Mouse (Mus musculus) kidney, adult 11 months (tissue): ENCODE measurements around the gene Ocel1.
"Not testable (repeated sequence)": the region's sequence is repeated elsewhere in the genome, so short reads cannot be mapped to it uniquely, and the experiment has no call there.

Source experiments
- DNase-seq: peaks from one replicate; pipeline ENCODE4 v3.0.0; 2022

Gene Ocel1

DNA sequence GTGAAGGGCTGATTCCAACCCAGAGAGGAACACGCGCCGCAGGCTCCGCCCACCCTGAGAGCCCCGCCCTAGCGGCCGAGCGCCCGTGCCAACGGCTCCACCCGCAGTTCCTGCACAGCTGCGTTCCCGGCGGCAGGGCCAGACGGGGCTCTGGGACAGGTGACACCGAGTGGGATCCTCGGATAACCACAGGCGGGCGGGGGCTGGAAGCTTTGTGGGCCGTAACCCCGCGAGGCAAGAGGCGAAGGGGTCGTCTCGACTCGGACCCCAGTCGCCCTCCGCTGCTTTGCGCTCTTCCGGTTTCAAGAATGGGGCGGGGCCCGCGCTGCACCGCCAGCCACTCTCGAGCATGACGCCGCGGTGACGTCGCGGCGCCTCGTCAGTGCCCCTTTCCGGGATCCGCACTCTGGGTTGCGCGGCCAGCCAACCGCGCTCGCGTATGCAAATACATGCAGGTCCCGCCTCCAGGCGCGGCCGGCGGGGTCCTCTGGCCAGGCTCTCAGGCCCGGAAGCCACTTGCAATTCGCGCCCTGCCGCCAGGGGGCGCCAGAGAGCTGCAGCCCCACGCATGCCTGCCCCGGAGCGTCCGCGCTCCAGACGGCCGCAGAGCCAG, at the start of gene Ocel1:
Gene Ocel1 (plus strand): TSS at position 63 of the 613 bp plus-strand sequence.
- peak; percentile 99 for DNase-seq

DNA sequence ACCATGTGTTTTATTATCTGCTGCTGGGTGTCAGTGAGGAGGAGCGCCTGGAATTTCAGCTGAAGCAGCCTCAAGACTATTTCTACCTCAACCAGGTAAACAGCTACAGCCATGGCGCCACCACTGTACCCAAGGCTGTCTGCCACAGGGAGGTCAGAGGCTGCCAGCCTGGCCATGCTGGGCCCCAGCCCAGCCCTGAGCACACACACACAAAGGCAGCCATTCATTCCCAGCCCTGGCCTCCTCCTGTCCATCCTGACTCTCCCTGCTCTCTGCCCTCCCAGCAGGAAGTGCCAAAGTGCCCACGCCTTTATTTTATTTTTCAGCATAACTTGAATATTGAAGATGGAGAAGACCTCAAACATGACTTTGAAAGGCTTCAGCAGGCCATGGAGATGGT, 48.2 kb upstream of the Ocel1 start:
- DNase-seq: no peak

- peak; percentile 13 for DNase-seq
Observed at GRCm38 (mm10) chr8:71324848-71325247, 46.2 kb upstream of the Ocel1 start.

DNA sequence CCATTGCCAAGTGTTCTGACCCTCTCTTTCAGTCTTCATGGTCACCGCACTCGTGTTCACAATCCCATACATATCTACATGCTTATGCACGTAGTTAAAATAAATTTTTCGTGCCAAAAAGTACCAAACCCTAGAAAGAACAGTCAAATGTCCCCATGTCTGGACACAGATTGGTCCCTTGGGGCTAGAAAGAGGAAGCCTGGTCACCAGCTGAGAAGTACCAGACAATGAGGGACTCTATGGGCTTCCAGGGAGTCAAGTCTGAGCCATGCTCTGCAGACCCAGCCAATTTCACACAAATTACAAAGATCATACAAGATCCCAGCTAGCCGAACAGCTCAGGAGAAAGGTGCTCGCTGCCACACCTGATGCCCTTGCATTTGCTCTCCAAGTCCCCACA, 33.3 kb upstream of the Ocel1 start:
- DNase-seq: not testable (repeated sequence)

DNA sequence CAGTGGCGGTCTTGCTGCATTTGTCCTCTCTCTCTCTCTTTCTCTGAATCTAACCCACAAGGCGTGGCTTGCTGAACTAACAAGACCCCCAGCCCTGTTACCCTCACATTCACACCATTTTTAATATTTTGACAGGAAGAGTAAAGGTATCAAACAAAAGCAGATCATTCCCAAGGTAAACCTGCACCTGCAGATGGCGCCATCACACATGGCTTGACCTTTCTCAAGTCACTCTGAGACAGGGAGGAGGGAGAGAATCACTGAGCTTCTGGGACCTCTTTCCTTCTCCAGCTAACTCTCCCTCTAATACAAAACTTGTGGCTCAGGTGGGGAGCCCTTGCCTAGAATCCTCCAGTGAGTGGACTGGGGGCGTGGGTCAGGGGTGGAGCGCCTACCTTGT, 30.5 kb upstream of the Ocel1 start:
- peak; percentile 14 for DNase-seq

DNA sequence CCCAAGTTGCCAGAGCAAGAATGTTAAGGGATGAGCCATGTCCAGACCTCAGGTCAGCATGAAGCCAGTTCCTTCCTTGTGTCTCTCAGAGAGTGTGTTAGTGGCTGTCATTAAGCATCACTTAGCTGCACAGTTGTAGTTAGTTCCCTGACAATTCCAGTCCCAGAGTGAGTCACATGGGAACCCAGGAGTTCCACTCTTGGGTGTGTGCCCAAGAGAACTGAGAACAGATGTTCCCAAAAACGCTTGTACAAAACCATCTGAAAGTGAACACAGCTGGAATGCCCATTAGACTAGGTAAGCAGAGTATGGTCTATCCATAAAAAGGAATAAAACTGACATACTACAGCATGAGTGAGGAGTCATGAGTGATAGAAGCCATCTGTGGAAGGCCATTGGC, 24.5 kb upstream of the Ocel1 start:
- no peak for DNase-seq

GRCm38 (mm10) chr8:71351117-71351516, 20.0 kb upstream of the Ocel1 start:
- no peak for DNase-seq

DNA sequence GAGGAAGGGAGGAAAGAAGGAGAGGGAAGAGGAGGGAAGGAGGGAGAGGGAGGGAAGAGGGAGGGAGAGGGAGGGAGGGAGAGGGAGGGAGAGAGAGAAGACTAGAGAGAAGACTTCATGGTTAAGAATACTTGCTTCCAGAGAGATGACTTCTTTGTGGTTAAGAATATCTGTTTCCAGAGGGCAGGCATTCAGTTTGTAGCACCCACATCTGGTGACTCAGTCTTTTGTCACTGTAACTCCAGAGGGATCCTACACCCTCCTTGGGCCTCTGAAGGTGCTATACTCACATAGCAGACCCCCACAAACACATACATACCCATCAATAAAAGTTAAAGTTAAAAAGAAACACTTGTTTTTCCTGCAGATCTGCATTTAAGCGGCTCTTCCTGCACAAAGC, 19.6 kb upstream of the Ocel1 start:
- DNase-seq: no peak

GRCm38 (mm10) chr8:71358026-71358425, 13.1 kb upstream of the Ocel1 start:
- no peak for DNase-seq

DNA sequence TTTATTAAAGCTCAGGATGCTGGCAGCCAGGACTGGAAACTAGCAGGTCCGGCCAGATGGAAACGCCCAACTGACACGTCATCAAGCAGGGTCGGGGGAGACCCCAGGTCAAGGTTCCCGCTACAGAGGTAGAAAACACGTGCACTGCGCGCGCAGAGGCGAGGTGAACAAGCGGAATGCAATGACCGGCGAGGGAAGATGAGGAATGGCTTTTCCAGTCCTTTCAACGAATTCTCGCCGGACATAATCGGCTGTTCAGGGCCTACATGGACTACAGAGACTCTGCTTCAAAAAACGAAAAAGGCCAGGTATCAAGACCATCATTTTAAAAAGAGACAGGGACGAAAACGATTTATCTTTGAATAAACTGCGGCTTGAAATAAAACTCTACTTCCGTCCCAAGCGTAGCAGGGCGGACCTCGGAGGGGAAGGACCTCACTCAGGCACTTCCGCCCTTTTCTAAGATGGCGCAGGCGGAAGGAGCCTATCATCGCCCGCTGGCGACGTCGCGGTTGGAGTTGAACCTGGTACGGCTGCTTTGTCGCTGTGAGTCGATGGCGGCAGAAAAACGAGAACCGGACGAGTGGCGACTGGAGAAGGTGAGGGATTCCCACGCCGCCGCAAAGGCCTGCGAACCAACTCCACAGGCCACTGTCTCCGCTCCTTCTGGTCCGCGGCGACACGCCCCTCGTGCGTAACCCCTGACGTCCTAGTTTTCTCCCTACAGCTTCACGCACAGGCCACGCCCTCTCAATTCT, 4.1 kb upstream of the Ocel1 start, which contains the start of gene Use1:
Gene Use1 (plus strand): TSS at position 78 of the 758 bp plus-strand sequence.
- peak; percentile 96 for DNase-seq

DNA sequence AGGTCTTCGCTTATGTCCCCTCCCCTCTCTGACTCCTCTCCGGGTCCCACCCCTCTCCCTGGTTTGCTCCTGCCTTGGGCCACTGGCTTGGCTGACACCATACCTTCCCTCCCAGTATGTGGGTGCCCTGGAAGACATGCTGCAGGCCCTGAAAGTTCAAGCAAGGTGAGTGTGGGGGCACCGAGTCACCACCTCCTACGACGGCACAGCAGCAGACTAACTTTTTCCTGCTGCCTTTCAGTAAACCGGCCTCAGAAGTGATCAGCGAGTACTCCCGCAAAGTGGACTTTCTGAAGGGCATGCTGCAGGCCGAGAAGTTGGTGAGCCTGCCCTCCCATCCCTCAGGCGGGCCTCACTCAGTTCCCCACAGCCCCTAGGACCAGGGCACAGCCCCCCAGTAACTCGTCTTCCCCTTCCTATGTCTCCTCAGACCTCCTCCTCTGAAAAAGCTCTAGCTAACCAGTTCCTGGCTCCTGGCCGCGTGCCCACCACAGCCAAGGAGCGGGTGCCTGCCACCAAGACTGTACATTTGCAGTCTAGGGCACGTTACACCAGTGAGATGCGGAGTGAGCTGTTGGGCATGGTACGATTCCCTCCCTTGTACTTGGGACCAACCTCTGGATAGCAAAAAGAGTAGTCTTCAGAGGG, 3.4 kb upstream of the Ocel1 start:
- DNase-seq: no peak

DNA sequence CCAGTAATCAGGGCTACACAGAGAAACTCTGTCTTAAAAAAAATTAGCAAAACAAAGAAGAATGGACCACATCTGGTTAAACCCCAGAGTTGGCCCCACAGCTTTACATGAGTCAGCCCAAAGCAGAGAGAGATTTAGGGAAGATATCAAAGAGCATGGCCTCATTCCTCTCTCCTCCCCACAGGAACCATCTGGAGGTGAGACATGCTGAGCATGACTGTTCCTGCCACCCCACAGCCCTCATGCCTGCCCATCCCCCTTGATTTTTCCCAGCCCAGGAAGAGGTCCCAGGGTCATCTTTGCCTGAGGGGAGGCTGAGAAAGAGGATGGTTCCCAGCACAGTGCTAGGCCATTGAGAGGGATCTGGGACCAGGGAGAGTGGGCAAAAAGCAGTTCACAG, 2.7 kb upstream of the Ocel1 start:
- no peak for DNase-seq

- peak; percentile 12 for DNase-seq
Observed at GRCm38 (mm10) chr8:71369040-71369718, 1.9 kb upstream of the Ocel1 start.

DNA sequence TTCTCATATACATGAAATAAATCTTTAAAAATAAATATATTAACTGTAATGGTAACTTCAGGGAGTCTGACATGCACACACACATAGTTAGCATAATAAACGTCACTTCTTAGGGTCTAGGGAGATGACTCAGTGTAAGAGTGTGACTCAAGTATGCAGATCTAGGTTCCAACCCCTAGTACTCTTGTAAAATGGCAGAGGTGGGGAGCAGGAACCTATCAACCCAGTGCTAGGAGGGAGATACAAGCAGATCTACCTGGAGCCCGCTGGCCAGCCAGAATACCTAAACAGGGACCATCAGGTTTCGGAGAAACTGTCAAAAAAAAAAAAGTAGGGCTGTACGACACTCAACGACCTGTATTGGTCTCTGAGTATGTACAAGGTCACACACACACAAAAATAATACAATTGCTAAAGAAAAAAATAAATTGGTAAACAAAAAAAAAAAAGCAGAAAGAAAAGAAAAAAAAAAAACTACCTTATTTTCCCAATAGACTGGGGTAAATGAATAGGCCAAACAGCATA, 325 bp upstream of the Ocel1 start:
- DNase-seq: peak; percentile 21

- DNase-seq: peak; percentile 24
Observed at GRCm38 (mm10) chr8:71372427-71372826, 1.3 kb downstream of the Ocel1 start.

GRCm38 (mm10) chr8:71373000-71373399, 1.9 kb downstream of the Ocel1 start:
- DNase-seq: no peak

GRCm38 (mm10) chr8:71374616-71375206, 3.6 kb downstream of the Ocel1 start:
- peak; percentile 65 for DNase-seq

- DNase-seq: peak; percentile 95
Observed at GRCm38 (mm10) chr8:71375581-71376422, 4.7 kb downstream of the Ocel1 start.

DNA sequence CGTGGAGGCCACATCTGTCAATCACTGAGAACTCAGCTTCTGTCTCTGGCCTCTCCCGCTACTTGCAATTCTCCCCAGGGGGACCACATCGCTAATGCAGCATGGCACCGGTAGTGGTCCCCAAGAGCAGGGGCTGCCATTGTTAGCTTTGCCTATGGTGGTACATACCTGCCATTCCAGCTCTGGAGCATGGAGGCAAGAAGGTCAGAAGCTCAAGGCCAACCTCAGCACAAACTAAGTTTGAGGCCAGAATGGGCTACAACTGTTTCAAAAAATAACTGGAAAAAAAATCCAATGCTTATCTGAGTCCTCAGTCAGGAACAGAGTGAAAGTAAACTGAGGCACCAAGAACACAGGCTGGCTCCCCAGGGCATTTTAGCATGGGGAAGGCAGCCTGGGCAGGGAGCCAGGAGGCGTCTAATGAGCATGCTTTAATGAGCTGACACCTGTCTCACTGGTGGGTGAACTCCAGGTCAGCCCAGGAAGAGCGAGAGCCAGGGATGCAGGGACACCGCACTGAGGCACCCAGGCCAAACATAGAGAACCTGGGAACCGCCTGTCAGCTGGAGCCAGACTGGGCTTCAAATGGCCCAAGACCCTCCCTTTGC, 5.4 kb downstream of the Ocel1 start:
- peak; percentile 50 for DNase-seq

DNA sequence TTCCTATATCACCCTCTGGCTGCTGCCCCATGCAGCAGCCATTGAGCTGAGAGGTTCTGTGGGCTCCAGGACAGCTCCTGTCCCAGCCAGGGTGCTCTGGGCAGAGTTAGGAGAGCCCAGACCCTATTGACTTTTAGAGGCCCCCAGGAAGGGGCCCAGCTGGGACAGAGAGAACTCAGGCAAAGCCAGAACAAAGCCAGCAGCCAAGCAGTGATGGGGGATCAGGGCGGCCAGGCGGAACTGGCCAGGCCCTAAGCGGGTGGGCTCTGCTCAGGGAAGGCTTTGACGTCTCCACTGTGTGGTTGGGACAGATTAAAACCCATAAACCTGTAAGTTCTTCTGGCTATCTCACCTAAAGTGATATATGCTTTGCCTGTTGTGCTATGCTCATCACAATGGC, 7.9 kb downstream of the Ocel1 start:
- no peak for DNase-seq

GRCm38 (mm10) chr8:71379512-71380075, 8.5 kb downstream of the Ocel1 start:
- DNase-seq: peak; percentile 67
